Mouse (Mus musculus) cerebellum, adult 9-11 months (tissue): Measurements from ENCODE around the gene Hist3h2a.

Experiments used
- DNase-seq: peaks from one replicate; pipeline ENCODE4 v3.0.0; 2022

Hist3h2a gene

DNA sequence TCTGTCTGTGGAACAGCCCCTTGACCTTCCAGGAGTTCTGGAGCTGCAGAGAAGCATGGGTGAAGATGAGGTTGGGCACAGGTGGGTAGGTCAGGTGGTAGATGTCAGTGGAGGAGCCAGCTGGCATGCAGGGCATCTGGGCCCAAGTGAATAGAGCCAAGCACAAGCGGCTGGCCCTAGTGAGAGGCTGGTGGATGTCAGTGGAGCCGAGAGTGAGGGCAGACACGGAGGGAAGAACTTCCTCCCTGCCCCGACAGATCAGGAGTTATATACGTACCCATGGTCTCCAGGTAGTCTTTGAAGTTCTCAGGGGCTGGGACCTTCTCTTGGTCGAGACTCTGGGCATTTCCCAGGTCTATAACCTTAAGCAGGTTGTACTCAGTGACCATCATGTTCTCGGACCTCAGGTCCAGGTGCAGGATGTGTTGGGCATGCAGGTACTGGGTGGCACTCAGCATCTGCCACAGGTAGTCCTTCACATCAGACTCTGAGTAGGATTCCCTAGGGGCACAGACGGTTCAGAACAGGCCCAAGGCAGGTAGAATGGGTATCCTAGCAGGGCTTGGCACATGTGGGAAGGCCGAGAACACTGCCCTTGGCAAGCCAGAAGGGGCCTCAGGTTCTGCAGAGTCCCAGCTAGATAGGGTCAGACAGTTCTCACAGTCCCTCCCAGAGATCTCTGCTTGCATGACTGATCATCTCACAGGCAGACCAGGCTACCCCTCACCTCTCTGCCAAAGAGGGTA lies 40.7 kb downstream of the Hist3h2a start:
- no peak for DNase-seq

DNA sequence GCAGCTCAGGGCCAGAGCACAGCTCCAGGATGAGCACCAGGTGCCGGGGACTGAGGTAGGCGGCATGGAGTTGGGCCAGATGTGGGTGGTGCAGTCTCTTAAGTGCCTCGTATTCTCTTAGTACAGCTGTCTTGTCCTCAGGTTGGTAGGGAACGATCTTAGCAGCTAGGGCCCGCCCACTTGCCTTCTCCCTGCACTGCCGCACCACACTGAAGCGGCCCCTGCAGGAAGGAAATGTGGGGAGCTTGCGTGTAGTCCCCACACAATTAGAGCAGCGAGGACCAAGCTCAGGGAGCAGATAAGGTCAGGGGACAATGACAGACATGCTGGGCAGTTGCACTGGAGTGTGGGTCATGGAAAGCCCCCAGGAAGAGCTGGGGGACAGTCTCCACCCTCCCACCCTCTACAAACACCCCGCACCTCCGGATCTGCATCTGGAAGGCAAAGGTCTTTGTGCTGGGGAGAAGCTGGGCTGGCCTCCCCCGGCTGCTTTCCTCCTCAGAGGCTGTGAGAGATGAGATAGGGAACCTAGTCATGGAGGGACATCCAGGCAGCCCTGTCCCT lies 41.4 kb downstream of the Hist3h2a start:
- DNase-seq, result no peak

DNA sequence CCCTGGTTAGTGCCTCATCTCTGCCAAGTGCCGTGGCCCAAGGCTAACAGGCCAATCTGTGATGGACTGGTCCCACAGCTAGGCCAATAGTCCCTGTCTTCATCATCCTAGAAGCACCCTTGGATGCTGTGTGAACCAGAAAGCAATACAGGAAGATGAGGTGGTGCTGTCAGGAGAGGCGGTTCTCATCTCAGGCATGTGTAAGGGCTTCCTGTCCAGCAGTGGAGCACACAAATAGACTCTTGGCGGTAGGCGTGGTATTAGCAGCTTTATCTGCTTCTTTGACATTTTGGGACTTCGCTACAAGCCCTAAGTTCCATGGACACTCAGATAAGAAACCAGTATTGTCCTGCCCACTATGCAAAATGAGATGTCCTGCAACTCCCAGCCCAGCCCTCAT lies 43.1 kb downstream of the Hist3h2a start:
- DNase-seq, result no peak

DNA sequence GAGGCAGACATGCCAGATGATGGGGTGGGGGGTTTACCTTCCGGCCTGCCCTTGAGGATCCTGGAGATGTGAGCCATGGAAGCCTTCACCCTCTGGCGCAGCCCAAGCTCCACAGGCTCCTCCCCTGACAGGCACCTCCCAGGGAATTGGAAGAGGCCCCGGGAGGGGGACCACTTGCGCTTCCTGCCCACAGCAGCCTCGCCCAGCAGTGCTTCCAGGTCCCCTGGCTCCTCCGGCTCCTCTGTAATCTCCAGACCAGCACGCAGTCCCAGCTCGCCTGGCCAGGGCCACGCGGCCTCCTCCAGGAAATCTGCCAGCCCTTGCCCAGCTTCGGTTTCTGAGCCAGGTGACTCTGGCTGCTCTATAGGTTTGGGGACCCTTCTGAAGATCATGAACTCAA lies 44.7 kb downstream of the Hist3h2a start:
- no peak for DNase-seq

DNA sequence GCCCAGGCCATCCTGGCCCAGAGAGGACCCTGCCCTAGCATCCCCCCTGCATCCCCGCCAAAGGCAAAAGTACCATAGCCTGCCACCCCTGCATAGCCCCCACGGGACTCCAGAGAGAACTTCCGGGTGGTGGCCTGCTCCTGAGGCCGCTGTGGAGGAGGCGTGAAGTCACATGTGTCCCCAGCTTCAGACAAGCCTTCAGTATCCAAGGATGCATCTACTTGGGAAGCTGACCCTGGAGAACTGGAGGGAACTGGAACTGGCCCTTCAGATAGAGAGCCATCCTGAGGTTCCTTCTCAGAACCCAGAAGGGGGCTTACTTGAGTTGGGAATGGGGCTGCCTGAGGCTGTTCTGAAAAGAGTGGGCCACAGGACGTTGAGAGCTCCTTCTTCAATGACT lies 45.3 kb downstream of the Hist3h2a start:
- DNase-seq, result no peak

DNA sequence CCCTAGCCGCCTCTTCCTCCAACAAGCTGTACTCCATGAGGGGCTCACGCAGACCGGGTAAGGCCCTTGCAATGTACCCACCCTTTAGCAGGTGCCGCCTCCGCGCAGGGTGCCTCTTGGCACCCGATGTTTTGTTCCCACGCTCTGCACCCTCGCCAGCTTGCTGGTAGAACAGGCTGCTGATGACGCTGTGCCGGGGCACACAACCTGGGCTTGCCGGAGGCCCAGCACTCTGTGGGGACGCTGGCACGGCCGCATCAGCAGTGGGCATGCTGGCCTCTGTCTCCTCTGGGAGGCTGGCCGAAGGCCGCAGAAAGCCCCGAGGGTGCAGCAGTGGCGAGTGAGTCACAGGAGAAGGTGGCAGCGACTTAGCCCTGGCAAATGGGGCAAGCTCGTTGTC lies 46.1 kb downstream of the Hist3h2a start:
- no peak for DNase-seq

DNA sequence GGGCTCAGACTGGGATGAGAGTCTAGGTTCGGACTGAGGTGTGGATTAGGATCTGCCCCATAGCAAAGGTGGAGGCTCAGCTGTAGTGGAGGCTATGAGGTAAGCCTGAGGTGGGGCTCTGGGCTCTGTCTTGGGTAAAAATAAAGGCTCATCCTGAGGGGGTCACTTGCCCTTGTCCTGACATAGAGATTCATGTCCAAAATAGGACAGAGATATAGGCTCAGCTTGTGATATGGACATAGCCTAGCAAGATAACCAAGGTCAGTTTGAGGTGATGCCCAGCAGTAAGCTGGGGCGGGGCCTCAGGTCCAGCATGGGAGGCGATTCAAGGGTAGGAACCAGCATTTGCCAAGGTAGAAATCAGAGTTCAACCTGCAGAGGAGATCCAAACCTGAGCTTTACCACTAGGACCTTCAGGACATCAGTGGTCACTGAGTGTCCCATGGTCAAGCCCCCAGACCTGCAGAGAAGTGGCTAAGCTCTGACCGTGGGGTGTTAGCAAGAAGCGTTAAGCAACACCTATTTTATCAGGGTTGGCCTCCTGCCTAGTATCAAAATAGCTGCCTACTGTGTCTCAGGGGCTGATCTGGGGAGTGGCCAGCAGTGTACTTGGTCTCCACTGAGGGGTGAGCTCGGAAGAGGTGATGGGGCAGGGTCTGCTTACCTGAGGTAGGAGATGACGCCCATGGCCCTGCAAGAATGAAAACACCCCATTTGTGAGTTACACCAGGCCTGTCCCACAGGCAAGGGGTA lies 48.0 kb downstream of the Hist3h2a start:
- no peak for DNase-seq
